ENCODE assay signal across 8 mouse cellular contexts in the genomic region with DNA sequence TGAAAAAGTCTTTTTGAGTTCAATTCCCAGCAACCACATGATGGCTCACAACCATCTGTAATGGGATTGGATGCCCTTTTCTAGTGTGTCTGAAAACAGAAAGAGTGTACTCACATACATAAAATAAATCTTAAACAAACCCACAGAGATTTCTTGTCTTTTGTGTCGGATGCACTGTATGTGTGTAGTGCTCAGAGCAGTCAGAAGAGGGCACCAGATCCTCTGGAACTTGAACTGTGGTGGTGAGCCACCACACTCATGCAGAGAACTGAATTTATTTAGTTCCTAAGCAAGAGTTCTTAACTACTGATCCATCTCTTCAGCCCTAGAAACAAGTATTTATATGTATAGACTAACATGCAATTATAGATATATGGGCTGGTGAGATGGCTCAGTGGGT. TPM values are rescaled to one million over a fixed set of nuclear protein-coding genes. Genes with fewer than 3 reads are reported as not detected.
DNase-seq lines count a peak whose midpoint lies in the region; ATAC-seq and TF ChIP-seq lines count a peak whose summit lies in the region.

No protein-coding gene starts in this region.

- no peaks in the 10 kb centered on the region for H3K9me3 ChIP-seq in forebrain, postnatal 0 days (ENCODE audit: low read length)
- no peaks in the 10 kb centered on the region for H3K9me3 ChIP-seq in forebrain, embryonic 12.5 days
- H3K9me3 ChIP-seq in liver, embryonic 12.5 days (replicated peaks): no peaks in the 10 kb centered on the region

- DNase-seq in forebrain, postnatal 0 days: peak; percentile 49
- peak; percentile 31 for DNase-seq in liver, adult 2 months (ENCODE audit: extremely low read depth, low read depth, low spot score)
- DNase-seq in adipocyte (ENCODE audit: low spot score): peak; percentile 43
- peak; percentile 25 for DNase-seq in fibroblast of lung, adult 2 months (ENCODE audit: low read depth)
- no peak for DNase-seq in yolk sac, embryonic 10.5 days (ENCODE audit: low spot score)

- H3K4me3 ChIP-seq in forebrain, postnatal 0 days (ENCODE audit: low read depth, low read length): no peak overlapping the region
- H3K4me3 ChIP-seq in forebrain, embryonic 12.5 days (replicated peaks): no peak overlapping the region
- no peak overlapping the region for H3K4me3 ChIP-seq in liver, adult 2 months (ENCODE audit: insufficient read depth, low read depth, low read length)
- no peak overlapping the region for H3K4me3 ChIP-seq in liver, embryonic 12.5 days

- peaks cover 14% of the 10 kb centered on the region for H3K36me3 ChIP-seq in forebrain, postnatal 0 days (ENCODE audit: insufficient read depth)
- peaks cover 15% of the 10 kb centered on the region for H3K36me3 ChIP-seq in forebrain, embryonic 12.5 days (replicated peaks)
- peaks cover 20% of the 10 kb centered on the region for H3K36me3 ChIP-seq in liver, adult 2 months (ENCODE audit: control insufficient read depth, insufficient read depth, low read length)
- H3K36me3 ChIP-seq in liver, embryonic 12.5 days: peaks cover 48% of the 10 kb centered on the region

- H3K27ac ChIP-seq in forebrain, postnatal 0 days (ENCODE audit: low read depth, low read length): no peak overlapping the region
- no peak overlapping the region for H3K27ac ChIP-seq in forebrain, embryonic 12.5 days
- H3K27ac ChIP-seq in liver, adult 2 months (replicated peaks; ENCODE audit: insufficient read depth, low read depth, low read length): no peak overlapping the region
- no peak overlapping the region for H3K27ac ChIP-seq in liver, embryonic 12.5 days

- H3K4me1 ChIP-seq in forebrain, postnatal 0 days (ENCODE audit: insufficient read depth): peaks cover 6% of the 10 kb centered on the region
- H3K4me1 ChIP-seq in forebrain, embryonic 12.5 days: peaks cover 22% of the 10 kb centered on the region
- H3K4me1 ChIP-seq in liver, adult 2 months (ENCODE audit: control insufficient read depth, insufficient read depth, low read length): peaks cover 7% of the 10 kb centered on the region
- peaks cover 17% of the 10 kb centered on the region for H3K4me1 ChIP-seq in liver, embryonic 12.5 days

- no peak overlapping the region for H3K9ac ChIP-seq in forebrain, postnatal 0 days
- H3K9ac ChIP-seq in forebrain, embryonic 12.5 days: no peak overlapping the region
- H3K9ac ChIP-seq in liver, adult 2 months (ENCODE audit: low read depth, low read length): no peak overlapping the region
- H3K9ac ChIP-seq in liver, embryonic 12.5 days: no peak overlapping the region

- whole genome bisulfite sequencing in forebrain, postnatal 0 days: 39% methylated on average over 1 of the region's 1 CpGs
- 70% methylated on average over 1 of the region's 1 CpGs for WGBS in forebrain, embryonic 12.5 days
- WGBS in liver, adult 2 months: 22% methylated on average over 1 of the region's 1 CpGs
- 58% methylated on average over 1 of the region's 1 CpGs for WGBS in liver, embryonic 12.5 days (ENCODE audit: insufficient replicate concordance)

- no peak for ATAC-seq in forebrain, postnatal 0 days
- no peak for ATAC-seq in forebrain, embryonic 12.5 days (ENCODE audit: low FRiP score)
- ATAC-seq in liver, embryonic 12.5 days: no peak
- ATAC-seq in monocyte, adult 5-6 weeks (replicated peaks; ENCODE audit: insufficient number of reproducible peaks, low FRiP score, low TSS enrichment, poor library complexity, severe bottlenecking): peak; percentile 67; the same call in 1 of the 2 replicates

- H3K27me3 ChIP-seq in forebrain, postnatal 0 days (ENCODE audit: insufficient read depth, low read length): no peaks in the 10 kb centered on the region
- H3K27me3 ChIP-seq in forebrain, embryonic 12.5 days: no peaks in the 10 kb centered on the region
- no peaks in the 10 kb centered on the region for H3K27me3 ChIP-seq in liver, adult 2 months (ENCODE audit: control insufficient read depth, insufficient read depth, low read length)
- H3K27me3 ChIP-seq in liver, embryonic 12.5 days (replicated peaks): no peaks in the 10 kb centered on the region

- H3K4me2 ChIP-seq in forebrain, postnatal 0 days (ENCODE audit: low read depth): no peak overlapping the region
- H3K4me2 ChIP-seq in forebrain, embryonic 12.5 days: no peak overlapping the region
- no peak overlapping the region for H3K4me2 ChIP-seq in liver, embryonic 12.5 days

- peak; percentile 65 for TF ChIP-seq CTCF in forebrain, postnatal 0 days (IDR thresholded peaks at IDR 0.05; ENCODE audit: low read depth)
- peak; percentile 64 for TF ChIP-seq CTCF in liver, adult 2 months (IDR thresholded peaks at IDR 0.05; ENCODE audit: low read depth, low read length)

- H3K79me2 ChIP-seq in liver, adult 2 months (ENCODE audit: control insufficient read depth, insufficient read depth, low read length): peaks cover 13% of the 10 kb centered on the region

- no peak for TF ChIP-seq POLR2A in liver, adult 2 months (IDR thresholded peaks at IDR 0.05; ENCODE audit: extremely low read depth, insufficient read depth, low read length)

RNA-seq across cellular contexts. Expression of gene Atp5l, which starts 4.3 kb away (rescaled TPM):
- total RNA-seq in forebrain, postnatal 0 days (2014; rRNA removed): 216 and 362 TPM in 2 replicates
- polyA plus RNA-seq in forebrain, postnatal 0 days (2015; fragmentation: Nextera tagmentation; extraction: Ambion mirVana): 859 and 1,152 TPM in 2 replicates
- polyA plus RNA-seq in forebrain, embryonic 12.5 days (2016; fragmentation: Nextera tagmentation; extraction: Ambion mirVana): 524 and 567 TPM in 2 replicates
- total RNA-seq in liver, adult 2 months (2014; rRNA removed): 572 and 586 TPM in 2 replicates
- 230 and 372 TPM in 2 replicates for polyA plus RNA-seq in liver, adult 2 months (2012; rRNA removed)
- 523 and 553 TPM in 2 replicates for polyA plus RNA-seq in liver, embryonic 12.5 days (2016; fragmentation: Nextera tagmentation; extraction: Ambion mirVana)
- 129 to 228 TPM (median 191 TPM) in 3 replicates for total RNA-seq in monocyte, adult 5-6 weeks (2017)

RNA-seq across cellular contexts. Expression of gene Kmt2a, which starts 35.1 kb away (rescaled TPM):
- 14.5 and 18.5 TPM in 2 replicates for total RNA-seq in forebrain, postnatal 0 days (2014; rRNA removed)
- polyA plus RNA-seq in forebrain, postnatal 0 days (2015; fragmentation: Nextera tagmentation; extraction: Ambion mirVana): 6.7 and 13.7 TPM in 2 replicates
- polyA plus RNA-seq in forebrain, embryonic 12.5 days (2016; fragmentation: Nextera tagmentation; extraction: Ambion mirVana): 27.4 and 28.3 TPM in 2 replicates
- total RNA-seq in liver, adult 2 months (2014; rRNA removed): 1.9 and 2.8 TPM in 2 replicates
- 3.9 and 5.3 TPM in 2 replicates for polyA plus RNA-seq in liver, adult 2 months (2012; rRNA removed)
- polyA plus RNA-seq in liver, embryonic 12.5 days (2016; fragmentation: Nextera tagmentation; extraction: Ambion mirVana): 7.3 and 8.4 TPM in 2 replicates
- 11.5 to 40.0 TPM (median 13.4 TPM) in 3 replicates for total RNA-seq in monocyte, adult 5-6 weeks (2017)

RNA-seq across cellular contexts. Expression of gene Ube4a, which starts 49.2 kb away (rescaled TPM):
- total RNA-seq in forebrain, postnatal 0 days (2014; rRNA removed): 40.9 and 51.5 TPM in 2 replicates
- 22.6 and 28.9 TPM in 2 replicates for polyA plus RNA-seq in forebrain, postnatal 0 days (2015; fragmentation: Nextera tagmentation; extraction: Ambion mirVana)
- polyA plus RNA-seq in forebrain, embryonic 12.5 days (2016; fragmentation: Nextera tagmentation; extraction: Ambion mirVana): 33.2 and 33.4 TPM in 2 replicates
- total RNA-seq in liver, adult 2 months (2014; rRNA removed): 33.6 and 37.0 TPM in 2 replicates
- polyA plus RNA-seq in liver, adult 2 months (2012; rRNA removed): 11.6 and 11.9 TPM in 2 replicates
- 14.8 and 15.1 TPM in 2 replicates for polyA plus RNA-seq in liver, embryonic 12.5 days (2016; fragmentation: Nextera tagmentation; extraction: Ambion mirVana)
- total RNA-seq in monocyte, adult 5-6 weeks (2017): 17.7 to 43.2 TPM (median 41.6 TPM) in 3 replicates
